Mouse (Mus musculus) cerebellum, adult 11 months (tissue): ENCODE data around the gene Dhh.
"Not testable (repeated sequence)": the region's sequence is repeated elsewhere in the genome, so short reads cannot be mapped to it uniquely, and the experiment has no call there.

Experiments used
- DNase-seq: peaks from one replicate; pipeline ENCODE4 v3.0.0; 2022

Dhh gene

GRCm38 (mm10) chr15:98897928-98898800, at the start of gene Dhh:
Dhh (minus strand) TSS chr15:98898540.
- DNase-seq, result no peak

- no peak for DNase-seq
These were observed 49.5 kb upstream of the Dhh start for GRCm38 (mm10) chr15:98947884-98948283.

- DNase-seq, result no peak
These were observed 44.8 kb upstream of the Dhh start for GRCm38 (mm10) chr15:98943133-98943532.

GRCm38 (mm10) chr15:98942081-98942480, 43.7 kb upstream of the Dhh start:
- no peak for DNase-seq

- no peak for DNase-seq
These were observed 43.2 kb upstream of the Dhh start for GRCm38 (mm10) chr15:98941539-98941938.

- DNase-seq, result peak; percentile 39
These were observed 42.5 kb upstream of the Dhh start for GRCm38 (mm10) chr15:98940816-98941215.

GRCm38 (mm10) chr15:98934217-98934839, 36.0 kb upstream of the Dhh start, which contains the start of gene Tuba1b:
Tuba1b (minus strand) TSS chr15:98934565.
- peak; percentile 92 for DNase-seq

GRCm38 (mm10) chr15:98933833-98934216, 35.5 kb upstream of the Dhh start:
- peak; percentile 97 for DNase-seq

GRCm38 (mm10) chr15:98933004-98933671, 34.8 kb upstream of the Dhh start:
- peak; percentile 42 for DNase-seq

GRCm38 (mm10) chr15:98930998-98931397, 32.7 kb upstream of the Dhh start:
- no peak for DNase-seq

GRCm38 (mm10) chr15:98930017-98930734, 31.8 kb upstream of the Dhh start:
- DNase-seq, result no peak

- peak; percentile 76 for DNase-seq
These were observed 30.4 kb upstream of the Dhh start for GRCm38 (mm10) chr15:98928598-98929240.

- no peak for DNase-seq
These were observed 29.2 kb upstream of the Dhh start for GRCm38 (mm10) chr15:98927566-98927965.

- DNase-seq, result no peak
These were observed 26.3 kb upstream of the Dhh start for GRCm38 (mm10) chr15:98924682-98925081.

GRCm38 (mm10) chr15:98923031-98923537, 24.7 kb upstream of the Dhh start:
- no peak for DNase-seq

GRCm38 (mm10) chr15:98922581-98922980, 24.2 kb upstream of the Dhh start:
- DNase-seq, result no peak

GRCm38 (mm10) chr15:98921510-98921909, 23.2 kb upstream of the Dhh start:
- DNase-seq, result no peak

- DNase-seq, result not testable (repeated sequence)
These were observed 20.2 kb upstream of the Dhh start for GRCm38 (mm10) chr15:98918499-98918895.

- peak; percentile 98 for DNase-seq
These were observed 19.5 kb upstream of the Dhh start, which contains the start of gene Lmbr1l for GRCm38 (mm10) chr15:98917538-98918498. Lmbr1l (minus strand) TSS chr15:98918231.

GRCm38 (mm10) chr15:98917091-98917490, 18.8 kb upstream of the Dhh start:
- no peak for DNase-seq

GRCm38 (mm10) chr15:98916016-98916415, 17.7 kb upstream of the Dhh start:
- no peak for DNase-seq
